Mouse (Mus musculus): ENCODE measurements around the gene Nphp4. TPM values are rescaled to one million over a fixed set of nuclear protein-coding genes. Genes with fewer than 3 reads are reported as not detected.

The Nphp4 gene
- polyA plus RNA-seq, 1 experiment from 2014 or later = 0.09 TPM

- DNase-seq (no peak), ATAC-seq (no peak)
- no peaks in the 10 kb centered on the region for H3K4me1 ChIP-seq (ENCODE audit: insufficient read depth)
- H3K4me3 ChIP-seq (ENCODE audit: low read depth, low read length) = no peak overlapping the region
- no peak overlapping the region for H3K4me2 ChIP-seq (ENCODE audit: low read depth, low read length)
- H3K36me3 ChIP-seq (replicated peaks; ENCODE audit: insufficient read depth, low read length) = no peaks in the 10 kb centered on the region
- 35% methylated on average over 17 of the region's 17 CpGs for WGBS (ENCODE audit: insufficient replicate concordance)
- H3K27me3 ChIP-seq (ENCODE audit: insufficient read depth, low read length) = no peaks in the 10 kb centered on the region
- H3K9me3 ChIP-seq (ENCODE audit: low read length) = no peaks in the 10 kb centered on the region
- no peak overlapping the region for H3K9ac ChIP-seq (replicated peaks)
- no peak overlapping the region for H3K27ac ChIP-seq (ENCODE audit: low read depth)
- TF ChIP-seq CTCF (IDR thresholded peaks at IDR 0.05; ENCODE audit: low read depth) (no peak), EP300 (IDR thresholded peaks at IDR 0.05; ENCODE audit: low read depth) (no peak)
Observed at GRCm38 (mm10) chr4:152558246-152558645, 81.7 kb downstream of the Nphp4 start.

- Histone ChIP-seq H3K27me3 (ENCODE audit: insufficient read depth, low read length) (no peaks in the 10 kb centered on the region), H3K4me2 (ENCODE audit: low read depth, low read length) (no peak overlapping the region), H3K36me3 (replicated peaks; ENCODE audit: insufficient read depth, low read length) (no peaks in the 10 kb centered on the region), H3K9ac (replicated peaks) (no peak overlapping the region), H3K4me1 (ENCODE audit: insufficient read depth) (no peaks in the 10 kb centered on the region), H3K27ac (ENCODE audit: low read depth) (no peak overlapping the region), H3K4me3 (ENCODE audit: low read depth, low read length) (no peak overlapping the region), H3K9me3 (ENCODE audit: low read length) (no peaks in the 10 kb centered on the region)
- no peak for ATAC-seq
- no peak for TF ChIP-seq CTCF (IDR thresholded peaks at IDR 0.05; ENCODE audit: low read depth)
- no peak for TF ChIP-seq EP300 (IDR thresholded peaks at IDR 0.05; ENCODE audit: low read depth)
- 68% methylated on average over 4 of the region's 4 CpGs for WGBS (ENCODE audit: insufficient replicate concordance)
- no peak for DNase-seq
Observed at GRCm38 (mm10) chr4:152568006-152568405, 91.5 kb downstream of the Nphp4 start.

- no peak for TF ChIP-seq CTCF (IDR thresholded peaks at IDR 0.05; ENCODE audit: low read depth)
- no peak for TF ChIP-seq EP300 (IDR thresholded peaks at IDR 0.05; ENCODE audit: low read depth)
- no peak overlapping the region for H3K4me2 ChIP-seq (ENCODE audit: low read depth, low read length)
- no peak for DNase-seq
Observed at GRCm38 (mm10) chr4:152568662-152569395, 92.3 kb downstream of the Nphp4 start.

DNA sequence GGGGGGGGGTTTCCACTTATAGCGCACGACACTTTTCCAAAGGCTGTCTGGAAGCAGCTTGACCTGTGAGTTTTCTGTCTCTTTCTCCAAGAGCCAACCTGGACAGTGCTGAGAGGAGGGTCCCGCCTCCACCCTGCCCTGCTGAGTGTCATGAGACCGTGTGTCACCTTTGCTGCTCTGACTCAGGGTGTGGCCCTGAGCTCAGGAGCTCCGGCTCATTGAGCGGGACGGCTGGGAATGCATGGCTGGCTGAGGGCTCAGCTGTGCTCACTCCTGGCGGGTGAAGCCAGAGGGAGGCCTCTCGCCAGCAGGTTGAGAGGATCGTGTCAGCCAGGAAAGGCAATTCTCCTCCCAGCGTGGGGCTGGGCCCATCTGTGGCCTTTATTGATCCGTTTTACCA lies 97.8 kb downstream of the Nphp4 start:
- ATAC-seq = no peak
- 64% methylated on average over 12 of the region's 12 CpGs for WGBS (ENCODE audit: insufficient replicate concordance)

More at GRCm38 (mm10) chr4:152568662-152569395, 92.3 kb downstream of the Nphp4 start:
- Histone ChIP-seq H3K36me3 (replicated peaks; ENCODE audit: insufficient read depth, low read length) (no peaks in the 10 kb centered on the region), H3K27ac (ENCODE audit: low read depth) (no peak overlapping the region), H3K4me3 (ENCODE audit: low read depth, low read length) (no peak overlapping the region), H3K4me1 (ENCODE audit: insufficient read depth) (no peaks in the 10 kb centered on the region), H3K9ac (replicated peaks) (no peak overlapping the region), H3K9me3 (ENCODE audit: low read length) (no peaks in the 10 kb centered on the region), H3K27me3 (ENCODE audit: insufficient read depth, low read length) (no peaks in the 10 kb centered on the region)
- WGBS (ENCODE audit: insufficient replicate concordance) = 46% methylated on average over 23 of the region's 23 CpGs
- ATAC-seq = no peak

GRCm38 (mm10) chr4:152576826-152577225 lies 100.3 kb downstream of the Nphp4 start:
- no peaks in the 10 kb centered on the region for H3K36me3 ChIP-seq (replicated peaks; ENCODE audit: insufficient read depth, low read length)
- H3K27ac ChIP-seq (ENCODE audit: low read depth) = no peak overlapping the region
- no peaks in the 10 kb centered on the region for H3K9me3 ChIP-seq (ENCODE audit: low read length)
- no peak for DNase-seq
- H3K27me3 ChIP-seq (ENCODE audit: insufficient read depth, low read length) = no peaks in the 10 kb centered on the region
- H3K9ac ChIP-seq (replicated peaks) = no peak overlapping the region
- no peak overlapping the region for H3K4me3 ChIP-seq (ENCODE audit: low read depth, low read length)
- 70% methylated on average over 4 of the region's 4 CpGs for WGBS (ENCODE audit: insufficient replicate concordance)
- no peak overlapping the region for H3K4me2 ChIP-seq (ENCODE audit: low read depth, low read length)
- no peak for ATAC-seq
- TF ChIP-seq CTCF (IDR thresholded peaks at IDR 0.05; ENCODE audit: low read depth) (no peak), EP300 (IDR thresholded peaks at IDR 0.05; ENCODE audit: low read depth) (no peak)
- H3K4me1 ChIP-seq (ENCODE audit: insufficient read depth) = no peaks in the 10 kb centered on the region

More for the DNA sequence above, 97.8 kb downstream of the Nphp4 start:
- TF ChIP-seq EP300 (IDR thresholded peaks at IDR 0.05; ENCODE audit: low read depth) (no peak), CTCF (IDR thresholded peaks at IDR 0.05; ENCODE audit: low read depth) (no peak)
- H3K9ac ChIP-seq (replicated peaks) = no peak overlapping the region
- H3K4me1 ChIP-seq (ENCODE audit: insufficient read depth) = no peaks in the 10 kb centered on the region
- H3K9me3 ChIP-seq (ENCODE audit: low read length) = no peaks in the 10 kb centered on the region
- no peak overlapping the region for H3K27ac ChIP-seq (ENCODE audit: low read depth)
- no peaks in the 10 kb centered on the region for H3K27me3 ChIP-seq (ENCODE audit: insufficient read depth, low read length)
- no peaks in the 10 kb centered on the region for H3K36me3 ChIP-seq (replicated peaks; ENCODE audit: insufficient read depth, low read length)
- no peak overlapping the region for H3K4me3 ChIP-seq (ENCODE audit: low read depth, low read length)
- no peak overlapping the region for H3K4me2 ChIP-seq (ENCODE audit: low read depth, low read length)
- DNase-seq = no peak

DNA sequence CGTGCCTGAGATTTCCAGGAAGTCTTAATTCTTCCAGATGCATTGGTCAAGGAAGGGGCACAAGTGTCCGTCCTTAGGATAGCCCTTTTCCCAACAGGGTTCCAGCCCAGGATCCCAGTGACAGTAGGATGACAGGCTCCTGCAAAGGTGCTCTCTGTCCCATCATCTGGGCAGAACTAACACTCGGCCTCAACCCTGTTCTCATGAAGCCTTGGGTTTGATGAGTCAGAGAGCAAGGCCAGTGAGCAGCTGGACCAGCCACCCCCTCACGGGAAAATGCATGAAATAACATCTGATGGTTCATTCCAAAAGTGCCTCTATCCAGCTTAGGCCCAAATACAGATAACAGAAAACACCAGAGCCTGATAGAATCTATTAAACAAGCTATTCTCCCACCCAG lies 103.5 kb downstream of the Nphp4 start:
- Histone ChIP-seq H3K27ac (ENCODE audit: low read depth) (no peak overlapping the region), H3K9ac (replicated peaks) (no peak overlapping the region), H3K9me3 (ENCODE audit: low read length) (no peaks in the 10 kb centered on the region), H3K4me2 (ENCODE audit: low read depth, low read length) (no peak overlapping the region), H3K27me3 (ENCODE audit: insufficient read depth, low read length) (no peaks in the 10 kb centered on the region), H3K4me1 (ENCODE audit: insufficient read depth) (no peaks in the 10 kb centered on the region), H3K4me3 (ENCODE audit: low read depth, low read length) (no peak overlapping the region), H3K36me3 (replicated peaks; ENCODE audit: insufficient read depth, low read length) (no peaks in the 10 kb centered on the region)
- ATAC-seq = no peak
- no peak for DNase-seq
- no peak for TF ChIP-seq CTCF (IDR thresholded peaks at IDR 0.05; ENCODE audit: low read depth)
- TF ChIP-seq EP300 (IDR thresholded peaks at IDR 0.05; ENCODE audit: low read depth) = no peak
- WGBS (ENCODE audit: insufficient replicate concordance) = 70% methylated on average over 4 of the region's 4 CpGs
